Mouse (Mus musculus) testis, adult 2 months (tissue): ENCODE results near the gene Cntn2. TPM values are rescaled to one million over a fixed set of nuclear protein-coding genes. Genes with fewer than 3 reads are reported as not detected.

Experiments
- H3K27ac ChIP-seq: fragments of 200-500 bp; 2 replicates; pipeline ENCODE4 v1.5.1; 2012; ENCODE audit warnings: low read depth, low read length; ENCODE audit not compliant: control insufficient read depth, insufficient read depth
- H3K27me3 ChIP-seq: fragments of 200-500 bp; 2 replicates; pipeline ENCODE4 v1.6.1; 2012; ENCODE audit warnings: mild to moderate bottlenecking, low read length, moderate library complexity; ENCODE audit not compliant: control insufficient read depth, insufficient read depth
- H3K36me3 ChIP-seq: fragments of 200-500 bp; 2 replicates; pipeline ENCODE4 v1.6.1; 2012; ENCODE audit warnings: mild to moderate bottlenecking, low read length; ENCODE audit not compliant: control insufficient read depth, insufficient read depth
- H3K4me1 ChIP-seq: fragments of 200-500 bp; 2 replicates; pipeline ENCODE4 v1.6.1; 2012; ENCODE audit warnings: low read length; ENCODE audit not compliant: control insufficient read depth, insufficient read depth
- H3K4me3 ChIP-seq: fragments of 200-500 bp; 2 replicates; pipeline ENCODE4 v1.5.1; 2012; ENCODE audit warnings: low read depth, mild to moderate bottlenecking, low read length, moderate library complexity, mixed read lengths; ENCODE audit not compliant: control insufficient read depth
- CTCF ChIP-seq: fragments of 200-500 bp; IDR thresholded peaks from 2 replicates; pipeline ENCODE4 v1.5.1; 2012; ENCODE audit warnings: low read depth, mild to moderate bottlenecking, inconsistent platforms, low read length, moderate library complexity; ENCODE audit not compliant: control insufficient read depth, insufficient read depth, insufficient replicate concordance
- POLR2A ChIP-seq: fragments of 200-500 bp; IDR thresholded peaks from 2 replicates; pipeline ENCODE4 v1.6.1; 2012; ENCODE audit warnings: low read depth, mild to moderate bottlenecking, inconsistent platforms, low read length, moderate library complexity; ENCODE audit not compliant: control insufficient read depth
- polyA plus RNA-seq: library from polyadenylated mRNA; depleted of rRNA; stranded (reverse); fragments of >200 nt; gene quantifications from 2 replicates; pipeline ENCODE4 v1.2.3, GENCODE M21; 2012; rRNA removed

Cntn2 gene
- polyA plus RNA-seq, 1 experiment = not detected

GRCm38 (mm10) chr1:132468926-132469325, 74.1 kb downstream of the Cntn2 start:
- Histone ChIP-seq H3K4me1 (no peaks in the 10 kb centered on the region), H3K36me3 (no peaks in the 10 kb centered on the region), H3K4me3 (no peak overlapping the region), H3K27ac (no peak overlapping the region), H3K27me3 (no peaks in the 10 kb centered on the region)
- TF ChIP-seq CTCF = no peak
- TF ChIP-seq POLR2A = no peak

GRCm38 (mm10) chr1:132464651-132465050, 78.4 kb downstream of the Cntn2 start:
- H3K4me1 ChIP-seq = no peaks in the 10 kb centered on the region
- peaks cover 3% of the 10 kb centered on the region; the same call in 1 of the 2 replicates for H3K36me3 ChIP-seq
- no peak for TF ChIP-seq POLR2A
- no peak for TF ChIP-seq CTCF
- H3K4me3 ChIP-seq = no peak overlapping the region
- H3K27ac ChIP-seq = no peak overlapping the region
- H3K27me3 ChIP-seq = no peaks in the 10 kb centered on the region

Other genes with a start within 250 kb of the Cntn2 start
- 0.69 and 0.70 TPM in 2 replicates for gene Klhdc8a, start 244.6 kb downstream of the Cntn2 start, polyA plus RNA-seq
- 3.1 and 4.7 TPM in 2 replicates for gene Nuak2, start 227.1 kb downstream of the Cntn2 start, polyA plus RNA-seq
- 1.7 and 1.8 TPM in 2 replicates for gene Tmcc2, start 152.0 kb downstream of the Cntn2 start, polyA plus RNA-seq
- 3.3 and 3.7 TPM in 2 replicates for gene Dstyk, start 125.7 kb downstream of the Cntn2 start, polyA plus RNA-seq
- gene Rbbp5, start 65.9 kb downstream of the Cntn2 start, polyA plus RNA-seq = 6.7 and 9.1 TPM in 2 replicates
- 19.9 and 24.6 TPM in 2 replicates for gene Tmem81, start 37.0 kb downstream of the Cntn2 start, polyA plus RNA-seq
- gene Nfasc, start 198.5 kb upstream of the Cntn2 start, polyA plus RNA-seq = 0.43 and 0.49 TPM in 2 replicates